In the genomic region with DNA sequence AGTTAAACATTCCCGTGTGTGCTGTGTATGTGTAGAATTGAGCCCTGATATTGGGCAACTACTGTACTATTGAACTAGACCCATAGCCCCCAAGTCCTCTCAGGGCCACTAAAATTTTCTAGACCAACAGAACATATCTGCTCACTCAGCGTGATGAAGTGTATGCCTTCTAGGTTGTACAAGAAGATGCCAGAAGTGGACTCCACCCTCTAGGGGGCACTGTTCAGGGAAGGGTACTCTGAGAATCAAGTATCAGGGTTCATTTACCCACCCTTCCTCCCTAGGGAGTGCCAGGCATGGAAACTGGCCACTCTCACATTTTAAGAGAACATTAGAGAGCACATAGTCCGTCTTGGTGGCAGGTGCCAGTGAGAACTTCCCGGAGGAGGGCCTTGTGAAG, we compare ENCODE assay signal across 17 mouse cellular contexts.
A peak's percentile ranks its signal among the peaks of the same experiment; 100 is the strongest.
DNase-seq lines count a peak whose midpoint lies in the region; ATAC-seq and TF ChIP-seq lines count a peak whose summit lies in the region.
"Had no signal": no experiment of that assay in that cellular context is flagged by ENCODE, and none has a peak within 500 bp of the region (broad histone marks: within the 10 kb centered on the region; RNA-seq: fewer than 3 reads in every experiment).

No protein-coding gene starts in this region.

- TF ChIP-seq EP300 in stomach, postnatal 0 days (optimal IDR thresholded peaks at IDR 0.05): no peak

- no peaks in the 10 kb centered on the region for H3K4me1 ChIP-seq in forebrain, postnatal 0 days (ENCODE audit: insufficient read depth)
- no peaks in the 10 kb centered on the region for H3K4me1 ChIP-seq in forebrain, embryonic 13.5 days
- no peaks in the 10 kb centered on the region for H3K4me1 ChIP-seq in lung, embryonic 14.5 days (ENCODE audit: insufficient read depth)
- no peaks in the 10 kb centered on the region for H3K4me1 ChIP-seq in G1E (ENCODE audit: insufficient read depth, low read depth, low read length)
- no peaks in the 10 kb centered on the region for H3K4me1 ChIP-seq in stomach, postnatal 0 days (replicated peaks; ENCODE audit: control insufficient read depth, insufficient read depth)
- H3K4me1 ChIP-seq: embryonic facial prominence, embryonic 12.5 days; limb, embryonic 10.5 days had no signal

- 97% methylated on average over 4 of the region's 4 CpGs for WGBS in forebrain, postnatal 0 days
- WGBS in forebrain, embryonic 13.5 days: 90% methylated on average over 4 of the region's 4 CpGs
- 85% methylated on average over 4 of the region's 4 CpGs for WGBS in lung, embryonic 14.5 days
- 91% methylated on average over 4 of the region's 4 CpGs for WGBS in stomach, postnatal 0 days

- intact Hi-C loops in left cerebral cortex, adult 2 months (cut with DNase I): no loop called here

- H3K9me3 ChIP-seq in forebrain, postnatal 0 days (ENCODE audit: low read length): no peaks in the 10 kb centered on the region
- H3K9me3 ChIP-seq in forebrain, embryonic 13.5 days (replicated peaks): no peaks in the 10 kb centered on the region
- H3K9me3 ChIP-seq in lung, embryonic 14.5 days (ENCODE audit: low read depth, low read length): no peaks in the 10 kb centered on the region
- no peaks in the 10 kb centered on the region for H3K9me3 ChIP-seq in G1E (replicated peaks)
- H3K9me3 ChIP-seq in stomach, postnatal 0 days (ENCODE audit: control insufficient read depth, low read length): no peaks in the 10 kb centered on the region
- H3K9me3 ChIP-seq: embryonic facial prominence, embryonic 12.5 days; limb, embryonic 10.5 days had no signal

- no peaks in the 10 kb centered on the region for H3K36me3 ChIP-seq in forebrain, postnatal 0 days (ENCODE audit: insufficient read depth)
- no peaks in the 10 kb centered on the region for H3K36me3 ChIP-seq in forebrain, embryonic 13.5 days (ENCODE audit: poor library complexity, severe bottlenecking)
- no peaks in the 10 kb centered on the region for H3K36me3 ChIP-seq in lung, embryonic 14.5 days (ENCODE audit: insufficient read depth)
- H3K36me3 ChIP-seq in G1E (replicated peaks): no peaks in the 10 kb centered on the region
- no peaks in the 10 kb centered on the region for H3K36me3 ChIP-seq in stomach, postnatal 0 days (ENCODE audit: control insufficient read depth, insufficient read depth, low read length)
- H3K36me3 ChIP-seq: embryonic facial prominence, embryonic 12.5 days; limb, embryonic 10.5 days had no signal

- TF ChIP-seq CTCF in forebrain, postnatal 0 days (IDR thresholded peaks at IDR 0.05; ENCODE audit: low read depth): 0 out of 2 replicates have a peak, but pooled peaks have one; percentile 3
- TF ChIP-seq CTCF in lung, embryonic 14.5 days (IDR thresholded peaks at IDR 0.05; ENCODE audit: low read depth): peak; percentile 27; the same call in 1 of the 2 replicates
- peak; percentile 39; the same call in 1 of the 2 replicates for TF ChIP-seq CTCF in G1E (IDR thresholded peaks at IDR 0.05; ENCODE audit: low read depth, low read length)
- peak; percentile 39 for TF ChIP-seq CTCF in stomach, postnatal 0 days (IDR thresholded peaks at IDR 0.05; ENCODE audit: low read depth)
- TF ChIP-seq CTCF in left cerebral cortex, adult 2 months (IDR thresholded peaks at IDR 0.05): no peak; the same call in none of the 2 replicates

- H3K27me3 ChIP-seq in forebrain, postnatal 0 days (ENCODE audit: insufficient read depth, low read length): no peaks in the 10 kb centered on the region
- H3K27me3 ChIP-seq in forebrain, embryonic 13.5 days: no peaks in the 10 kb centered on the region
- no peaks in the 10 kb centered on the region for H3K27me3 ChIP-seq in lung, embryonic 14.5 days (ENCODE audit: insufficient read depth, low read length)
- H3K27me3 ChIP-seq in G1E (ENCODE audit: insufficient read depth, low read length): peaks cover 3% of the 10 kb centered on the region
- no peaks in the 10 kb centered on the region for H3K27me3 ChIP-seq in stomach, postnatal 0 days (ENCODE audit: control insufficient read depth, insufficient read depth, low read length)
- H3K27me3 ChIP-seq: embryonic facial prominence, embryonic 12.5 days had no signal

- no peak for ATAC-seq in forebrain, postnatal 0 days
- ATAC-seq in forebrain, embryonic 13.5 days: no peak
- no peak for ATAC-seq in lung, embryonic 14.5 days (ENCODE audit: insufficient read depth)
- no peak for ATAC-seq in G1E (ENCODE audit: extremely low read depth, insufficient number of reproducible peaks, low FRiP score, poor library complexity, severe bottlenecking)
- no peak for ATAC-seq in stomach, postnatal 0 days (ENCODE audit: low FRiP score, low TSS enrichment)
- ATAC-seq: inflammation-experienced regulatory T-cells, adult 6 months had no signal

- DNase-seq in forebrain, postnatal 0 days: no peak
- DNase-seq in lung, embryonic 14.5 days: no peak
- no peak for DNase-seq in lung, postnatal 14 days
- DNase-seq in G1E (ENCODE audit: low spot score): peak; percentile 8
- no peak for DNase-seq in stomach, postnatal 0 days (ENCODE audit: low spot score)
- DNase-seq in cerebellum, adult 9-11 months: no peak
- DNase-seq in left cerebral cortex, adult 2 months (ENCODE audit: extremely low spot score in 1 of 2, low spot score in 2 of 2): no peak
- DNase-seq: adrenal gland, adult 8-10 months; B cell, adult 2 months; cerebellum, postnatal 36 days; heart, postnatal 36 days; kidney, postnatal 14 days; right cerebral cortex, postnatal 14 days had no signal

- H3K9ac ChIP-seq in forebrain, postnatal 0 days: no peak overlapping the region
- no peak overlapping the region for H3K9ac ChIP-seq in forebrain, embryonic 13.5 days
- H3K9ac ChIP-seq in lung, embryonic 14.5 days: no peak overlapping the region
- no peak overlapping the region for H3K9ac ChIP-seq in stomach, postnatal 0 days (ENCODE audit: low read length)
- H3K9ac ChIP-seq: embryonic facial prominence, embryonic 12.5 days had no signal

- H3K27ac ChIP-seq in forebrain, postnatal 0 days (ENCODE audit: low read depth, low read length): no peak overlapping the region
- no peak overlapping the region for H3K27ac ChIP-seq in forebrain, embryonic 13.5 days
- no peak overlapping the region for H3K27ac ChIP-seq in lung, embryonic 14.5 days (ENCODE audit: low read depth)
- H3K27ac ChIP-seq in stomach, postnatal 0 days (replicated peaks): no peak overlapping the region
- no peak overlapping the region for H3K27ac ChIP-seq in left cerebral cortex, adult 2 months
- H3K27ac ChIP-seq: embryonic facial prominence, embryonic 12.5 days; limb, embryonic 10.5 days had no signal

- H3K4me3 ChIP-seq in forebrain, postnatal 0 days (ENCODE audit: low read depth, low read length): no peak overlapping the region
- H3K4me3 ChIP-seq in forebrain, embryonic 13.5 days: no peak overlapping the region
- no peak overlapping the region for H3K4me3 ChIP-seq in lung, embryonic 14.5 days (ENCODE audit: low read depth, low read length)
- H3K4me3 ChIP-seq in G1E (ENCODE audit: low read depth, low read length): no peak overlapping the region
- H3K4me3 ChIP-seq in stomach, postnatal 0 days (ENCODE audit: low read depth, low read length): no peak overlapping the region
- H3K4me3 ChIP-seq in left cerebral cortex, adult 2 months: no peak overlapping the region
- H3K4me3 ChIP-seq: embryonic facial prominence, embryonic 12.5 days; limb, embryonic 10.5 days had no signal

- H3K4me2 ChIP-seq in forebrain, postnatal 0 days (ENCODE audit: low read depth): no peak overlapping the region
- no peak overlapping the region for H3K4me2 ChIP-seq in forebrain, embryonic 13.5 days
- H3K4me2 ChIP-seq in lung, embryonic 14.5 days: no peak overlapping the region
- no peak overlapping the region for H3K4me2 ChIP-seq in stomach, postnatal 0 days (replicated peaks; ENCODE audit: low read depth)
- H3K4me2 ChIP-seq: embryonic facial prominence, embryonic 12.5 days had no signal
